Mouse (Mus musculus) MEL (cell line): Measurements from ENCODE around the gene Trir.

Source experiments
- GATA1 ChIP-seq: IDR thresholded peaks from 2 replicates; pipeline ENCODE4 v1.6.1; 2011; ENCODE audit warnings: low read depth, low read length, improper control_type of control experiment
- JUND ChIP-seq: IDR thresholded peaks from 2 replicates; pipeline ENCODE4 v1.6.1; 2011; ENCODE audit warnings: low read depth, mild to moderate bottlenecking, improper control_type of control experiment, low read length

- no peak for TF ChIP-seq JUND
- TF ChIP-seq GATA1 = no peak
Measured at GRCm38 (mm10) chr8:84987903-84988302, 38.7 kb upstream of the Trir start.
